Mouse (Mus musculus): ENCODE results near the gene Med15.

DNA sequence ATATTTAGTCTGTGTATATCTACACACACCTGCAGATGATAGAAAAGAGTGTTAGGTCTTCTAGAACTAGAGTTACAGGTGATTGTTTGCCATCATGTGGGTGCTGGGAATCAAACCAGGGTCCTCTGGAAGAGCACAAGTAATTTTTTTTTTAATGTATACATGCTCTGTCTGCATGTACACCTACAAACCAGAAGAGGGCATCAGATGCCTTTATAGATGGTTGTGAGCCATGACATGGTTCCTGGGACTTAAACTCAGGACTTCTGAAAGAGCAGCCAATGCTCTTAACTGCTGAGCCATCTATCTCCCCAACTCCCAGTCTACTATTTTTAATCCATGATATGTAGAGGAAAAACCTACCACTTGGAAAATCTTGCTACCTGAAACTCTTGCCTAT is 2.7 kb downstream of the Med15 start:
- TF ChIP-seq CTCF (IDR thresholded peaks at IDR 0.05; ENCODE audit: control insufficient read depth, insufficient read depth, insufficient replicate concordance, low read depth, low read length) (no peak), POLR2A (IDR thresholded peaks at IDR 0.05; ENCODE audit: control insufficient read depth, low read depth, low read length) (no peak)

Measured in testis, adult 2 months (tissue).